Mouse (Mus musculus) limb, embryonic 11.5 days (tissue): Measurements from ENCODE around the gene Plekhm1. TPM values are rescaled to one million over a fixed set of nuclear protein-coding genes. Genes with fewer than 3 reads are reported as not detected.
"Not testable (repeated sequence)": the region's sequence is repeated elsewhere in the genome, so short reads cannot be mapped to it uniquely, and the experiment has no call there.

Experiments used
- ATAC-seq: fragments of 200-750 bp; cut with Nextera tagmentation; 2 replicates; pipeline ENCODE4 v1.8.0; 2017; ENCODE audit warnings: low read depth; ENCODE audit not compliant: insufficient number of reproducible peaks, low FRiP score, low TSS enrichment
- DNase-seq: peaks from one replicate; pipeline ENCODE4 v3.0.0-alpha.2; 2015; ENCODE audit warnings: low spot score
- H3K27ac ChIP-seq: fragments of 300-500 bp; sonication (generic); replicated peaks from 2 replicates; pipeline ENCODE4 v1.5.1; 2014; ENCODE audit warnings: low read depth, mild to moderate bottlenecking, low read length
- H3K27me3 ChIP-seq: fragments of 300-500 bp; sonication (generic); 2 replicates; pipeline ENCODE4 v1.6.1; 2014; ENCODE audit warnings: mild to moderate bottlenecking, low read length, mixed read lengths; ENCODE audit not compliant: control insufficient read depth, insufficient read depth
- H3K36me3 ChIP-seq: fragments of 300-500 bp; sonication (generic); 2 replicates; pipeline ENCODE4 v1.6.1; 2014; ENCODE audit warnings: mild to moderate bottlenecking, low read length, moderate library complexity, mixed read lengths; ENCODE audit not compliant: control insufficient read depth, insufficient read depth
- H3K4me1 ChIP-seq: fragments of 300-500 bp; sonication (generic); 2 replicates; pipeline ENCODE4 v1.6.1; 2014; ENCODE audit warnings: low read length, mixed read lengths; ENCODE audit not compliant: control insufficient read depth, insufficient read depth
- H3K4me2 ChIP-seq: fragments of 300-500 bp; sonication (generic); 2 replicates; pipeline ENCODE4 v1.6.1; 2014; ENCODE audit warnings: low read depth, mild to moderate bottlenecking, moderate library complexity; ENCODE audit not compliant: severe bottlenecking
- H3K4me3 ChIP-seq: fragments of 300-500 bp; sonication (generic); 2 replicates; pipeline ENCODE4 v1.5.1; 2014; ENCODE audit warnings: low read depth, low read length
- H3K9ac ChIP-seq: fragments of 300-500 bp; sonication (generic); 2 replicates; pipeline ENCODE4 v1.6.1; 2014; ENCODE audit warnings: mild to moderate bottlenecking, low read length
- H3K9me3 ChIP-seq: fragments of 300-500 bp; sonication (generic); 2 replicates; pipeline ENCODE4 v1.6.1; 2016; ENCODE audit warnings: low read length; ENCODE audit not compliant: control insufficient read depth
- WGBS: fragments of 180-500 bp; shearing (Covaris S2); extraction: QIAGEN DNeasy Blood & Tissue Kit; methylation state at CpG from one replicate; pipeline ENCODE4 v1.1.7; 2014; 5-methylcytosine and 5-hydroxymethylcytosine counted together
- polyA plus RNA-seq: library from polyadenylated mRNA; unstranded; fragments of >200 nt; fragmentation: Nextera tagmentation; extraction: Ambion mirVana; gene quantifications from 2 replicates; pipeline ENCODE4 v1.2.1, GENCODE M21; 2014

The Plekhm1 gene
- polyA plus RNA-seq, 1 experiment from 2014 or later, result 7.9 TPM

DNA sequence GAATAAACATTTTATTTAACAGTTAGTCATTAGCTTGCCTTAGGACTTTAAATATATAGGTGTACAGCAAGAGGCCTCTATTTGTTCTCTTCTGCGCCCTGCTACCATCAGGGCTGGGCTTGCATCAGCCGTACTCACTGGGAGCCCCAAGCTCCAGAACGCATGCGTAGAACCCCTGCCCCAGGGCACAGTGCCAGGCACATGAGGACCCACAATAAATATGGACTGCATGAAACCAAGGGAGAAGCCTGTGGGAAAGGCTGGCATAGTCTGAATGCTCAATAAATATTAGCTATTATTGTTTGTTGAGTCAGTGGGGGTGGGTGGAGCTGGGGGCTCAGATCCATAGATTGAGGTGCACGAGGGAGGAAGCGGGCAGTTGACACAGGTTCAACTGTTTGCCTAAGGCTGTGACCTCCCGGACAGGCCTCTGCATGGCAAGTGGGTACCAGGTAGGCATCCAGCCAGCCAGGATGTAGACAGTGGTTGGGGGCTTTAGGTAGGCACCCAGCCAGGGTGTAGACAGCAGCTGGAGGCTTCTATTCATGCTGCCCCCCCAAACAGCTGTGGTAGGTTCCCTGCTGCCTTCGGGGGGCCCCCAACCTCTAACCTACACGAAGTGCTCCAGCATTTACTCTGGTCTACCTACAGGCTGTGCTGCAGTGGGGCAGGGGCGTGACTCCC is 80.8 kb downstream of the Plekhm1 start:
- 0 out of 2 replicates have a peak, but pooled peaks have one; percentile 17 for ATAC-seq
- no peaks in the 10 kb centered on the region for H3K36me3 ChIP-seq
- no peaks in the 10 kb centered on the region for H3K9me3 ChIP-seq
- peaks cover 26% of the 10 kb centered on the region for H3K27me3 ChIP-seq
- H3K27ac ChIP-seq, result no peak overlapping the region
- no peak overlapping the region for H3K4me2 ChIP-seq
- DNase-seq, result no peak
- 0 out of 2 replicates have a peak, but pooled peaks cover 5% of the 10 kb centered on the region for H3K4me1 ChIP-seq
- no peak overlapping the region for H3K4me3 ChIP-seq
- WGBS, result 90% methylated on average over 10 of the region's 10 CpGs
- no peak overlapping the region for H3K9ac ChIP-seq

DNA sequence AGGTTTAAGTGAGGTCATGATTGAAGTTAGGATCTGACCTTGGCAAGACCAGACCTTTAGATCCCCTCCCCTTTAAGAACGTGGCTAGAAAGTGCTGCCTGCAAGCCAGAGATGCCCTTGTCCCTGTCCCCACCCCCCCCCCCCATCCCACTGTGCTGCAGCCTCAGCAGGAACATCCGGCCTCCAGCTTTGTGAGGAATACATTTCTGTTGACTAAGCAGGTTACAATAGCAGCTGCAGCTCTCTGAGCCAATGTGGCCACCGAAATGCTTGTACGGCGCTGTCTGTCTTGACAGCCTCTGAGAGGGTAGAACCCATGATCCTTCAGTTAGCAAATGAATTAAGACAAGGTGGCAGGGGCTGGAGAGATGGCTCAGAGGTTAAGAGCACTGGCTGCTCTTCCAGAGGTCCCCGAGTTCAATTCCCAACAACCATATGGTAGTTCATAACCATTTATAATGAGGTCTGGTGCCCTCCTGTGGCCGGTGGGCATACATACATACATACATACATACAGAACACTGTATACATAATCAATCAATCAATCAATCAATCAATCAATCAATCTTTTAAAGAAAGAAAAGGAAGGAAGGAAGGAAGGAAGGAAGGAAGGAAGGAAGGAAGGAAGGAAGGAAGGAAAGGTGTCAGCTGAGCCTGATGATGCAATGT is 81.7 kb downstream of the Plekhm1 start:
- no peaks in the 10 kb centered on the region for H3K9me3 ChIP-seq
- 0 out of 2 replicates have a peak, but pooled peaks cover 5% of the 10 kb centered on the region for H3K4me1 ChIP-seq
- H3K4me3 ChIP-seq, result no peak overlapping the region
- H3K36me3 ChIP-seq, result no peaks in the 10 kb centered on the region
- peaks cover 26% of the 10 kb centered on the region for H3K27me3 ChIP-seq
- ATAC-seq, result no peak
- no peak overlapping the region for H3K4me2 ChIP-seq
- H3K27ac ChIP-seq, result no peak overlapping the region
- H3K9ac ChIP-seq, result no peak overlapping the region
- DNase-seq, result no peak
- 74% methylated on average over 7 of the region's 7 CpGs for WGBS

DNA sequence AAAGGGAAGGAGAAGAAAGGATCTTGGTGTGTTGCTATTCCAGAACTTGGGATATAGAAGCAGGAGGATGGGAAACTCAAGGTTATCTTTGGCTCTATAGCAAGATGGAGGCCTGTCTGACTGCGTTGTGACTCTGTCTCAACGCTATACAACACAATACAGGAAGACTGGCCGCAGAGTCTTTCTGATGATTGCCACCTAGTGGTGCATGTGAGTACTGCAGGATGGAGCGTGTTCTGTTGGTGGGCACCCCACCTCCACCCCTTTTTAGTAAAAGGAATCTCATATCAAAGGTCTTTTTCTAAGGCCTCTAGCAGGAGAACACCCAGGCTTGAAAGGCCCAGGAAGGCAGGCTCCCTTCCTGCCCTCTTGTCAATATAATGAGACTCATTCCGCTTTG is 85.5 kb downstream of the Plekhm1 start:
- H3K36me3 ChIP-seq, result no peaks in the 10 kb centered on the region
- no peak overlapping the region for H3K27ac ChIP-seq
- no peak overlapping the region for H3K4me3 ChIP-seq
- ATAC-seq (no peak), DNase-seq (peak; percentile 91)
- no peaks in the 10 kb centered on the region for H3K9me3 ChIP-seq
- no peaks in the 10 kb centered on the region for H3K27me3 ChIP-seq
- H3K9ac ChIP-seq, result no peak overlapping the region
- WGBS, result 17% methylated on average over 5 of the region's 5 CpGs
- no peak overlapping the region for H3K4me2 ChIP-seq
- peaks cover 3% of the 10 kb centered on the region; the same call in 1 of the 2 replicates for H3K4me1 ChIP-seq

DNA sequence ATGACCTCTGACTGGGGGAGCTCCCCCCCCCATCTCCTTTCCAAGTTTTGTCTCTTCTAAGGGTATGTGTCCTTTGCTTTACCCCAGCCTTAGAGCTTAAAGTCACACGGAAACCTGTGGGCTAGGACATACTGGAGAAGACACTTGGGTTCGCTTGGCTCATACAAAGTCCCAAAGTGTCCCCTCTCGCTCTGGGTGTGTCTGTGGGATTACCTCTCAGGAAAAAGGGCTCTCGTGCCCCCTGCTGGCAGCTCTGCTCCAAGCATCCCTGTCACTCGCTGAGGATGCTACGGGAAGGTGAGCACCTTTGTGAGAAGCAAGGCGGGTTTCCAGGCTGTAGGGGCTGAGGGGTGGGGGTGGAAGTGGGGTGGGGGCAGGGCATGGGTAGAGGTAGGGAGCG is 87.3 kb downstream of the Plekhm1 start:
- ATAC-seq (no peak), DNase-seq (peak; percentile 86)
- Histone ChIP-seq H3K4me1 (peaks cover 3% of the 10 kb centered on the region; the same call in 1 of the 2 replicates), H3K4me3 (no peak overlapping the region), H3K36me3 (no peaks in the 10 kb centered on the region), H3K9ac (no peak overlapping the region), H3K9me3 (no peaks in the 10 kb centered on the region), H3K27me3 (no peaks in the 10 kb centered on the region), H3K4me2 (no peak overlapping the region), H3K27ac (no peak overlapping the region)
- WGBS, result 23% methylated on average over 8 of the region's 8 CpGs

DNA sequence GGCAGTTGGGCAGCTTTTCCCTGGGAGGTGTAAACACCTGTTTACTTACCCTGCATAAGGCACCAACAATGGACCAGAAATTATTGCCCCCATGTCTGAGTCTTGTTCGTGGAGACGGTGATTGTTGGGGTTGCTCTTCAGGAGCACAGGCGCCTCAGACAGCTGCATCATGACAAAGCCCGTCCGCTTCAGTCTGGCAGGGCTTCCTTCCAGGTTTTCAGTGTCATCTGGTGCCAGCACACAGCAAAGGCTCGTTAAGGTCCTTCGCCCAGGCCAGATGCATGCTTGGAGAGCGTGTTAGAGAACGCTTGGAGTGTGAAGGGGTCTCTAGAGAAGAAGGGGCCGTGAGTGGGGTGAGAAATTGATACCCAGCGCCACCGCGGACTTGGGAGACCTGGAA is 87.8 kb downstream of the Plekhm1 start:
- Histone ChIP-seq H3K27ac (no peak overlapping the region), H3K9ac (no peak overlapping the region), H3K4me1 (peaks cover 3% of the 10 kb centered on the region; the same call in 1 of the 2 replicates), H3K9me3 (no peaks in the 10 kb centered on the region), H3K36me3 (no peaks in the 10 kb centered on the region), H3K27me3 (no peaks in the 10 kb centered on the region), H3K4me3 (no peak overlapping the region), H3K4me2 (no peak overlapping the region)
- 55% methylated on average over 13 of the region's 13 CpGs for WGBS
- ATAC-seq, result no peak
- no peak for DNase-seq

DNA sequence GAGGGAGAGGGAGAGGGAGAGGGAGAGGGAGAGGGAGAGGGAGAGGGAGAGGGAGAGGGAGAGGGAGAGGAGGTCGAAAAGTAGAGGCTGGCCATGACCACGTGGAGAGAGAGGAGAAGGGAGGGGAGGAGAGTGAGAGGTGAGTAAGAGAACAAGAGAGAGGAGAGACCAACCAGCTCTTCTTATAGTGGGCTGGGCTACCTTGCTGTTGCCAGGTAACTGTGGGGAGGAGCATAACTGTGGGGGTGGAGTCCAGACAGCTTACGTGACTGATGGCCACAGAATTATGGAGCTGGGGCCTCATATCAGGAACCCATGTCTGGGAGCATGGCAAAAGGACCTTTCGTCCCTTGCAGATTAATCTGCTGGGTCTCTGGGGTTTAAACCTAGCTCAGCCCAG is 89.7 kb downstream of the Plekhm1 start:
- H3K27ac ChIP-seq, H3K27me3 ChIP-seq, H3K36me3 ChIP-seq, ATAC-seq, H3K9ac ChIP-seq, DNase-seq, H3K4me2 ChIP-seq, H3K4me3 ChIP-seq, H3K9me3 ChIP-seq, H3K4me1 ChIP-seq: not testable (repeated sequence)
- 57% methylated on average over 4 of the region's 4 CpGs for WGBS

DNA sequence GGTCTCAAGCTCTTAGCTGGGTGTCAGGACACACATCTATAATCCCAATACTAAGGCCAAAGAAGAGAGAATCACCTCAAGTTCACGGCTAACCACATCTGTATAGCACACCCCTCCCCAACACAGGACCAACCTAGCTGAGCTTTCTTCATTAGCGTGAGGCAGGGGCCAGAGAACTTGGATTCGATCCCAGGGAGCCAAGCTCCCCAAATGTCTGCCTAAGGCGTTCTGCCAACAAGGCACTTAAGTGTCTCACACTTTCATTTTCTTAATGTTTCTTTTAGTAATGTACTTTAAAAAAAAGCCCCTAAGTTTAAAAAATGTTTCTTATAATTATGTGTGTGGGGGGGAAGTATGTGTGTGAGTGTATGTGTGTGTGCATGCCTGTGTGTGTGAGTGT is 91.8 kb downstream of the Plekhm1 start:
- no peak for DNase-seq
- H3K9me3 ChIP-seq, result no peaks in the 10 kb centered on the region
- 73% methylated on average over 4 of the region's 4 CpGs for WGBS

DNA sequence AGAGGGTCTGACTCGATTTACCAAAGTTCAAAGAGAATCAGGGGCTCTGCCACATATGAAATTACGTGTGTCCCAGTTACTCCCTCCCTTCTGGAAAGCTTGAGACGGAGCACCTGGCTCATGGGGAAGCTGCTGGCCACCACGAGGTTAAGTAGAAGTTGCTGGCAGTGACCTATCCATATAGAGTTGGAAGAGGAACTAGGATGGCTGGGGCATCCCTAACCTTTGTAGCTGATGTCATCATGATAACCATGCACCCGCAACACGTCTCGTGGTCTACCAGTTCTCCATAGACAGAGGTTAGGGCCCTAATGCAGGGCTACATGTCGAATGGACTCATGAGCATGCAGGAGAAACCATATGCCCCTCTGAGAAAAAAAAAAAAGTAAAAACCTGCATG is 92.3 kb downstream of the Plekhm1 start:
- H3K4me2 ChIP-seq, result no peak overlapping the region
- H3K36me3 ChIP-seq, result no peaks in the 10 kb centered on the region; the same call in 1 of the 2 replicates
- no peaks in the 10 kb centered on the region for H3K27me3 ChIP-seq
- no peak overlapping the region for H3K9ac ChIP-seq
- H3K9me3 ChIP-seq, result no peaks in the 10 kb centered on the region
- DNase-seq (no peak), ATAC-seq (no peak)
- no peak overlapping the region for H3K27ac ChIP-seq
- H3K4me3 ChIP-seq, result no peak overlapping the region
- 83% methylated on average over 8 of the region's 8 CpGs for WGBS
- H3K4me1 ChIP-seq, result peaks cover 3% of the 10 kb centered on the region; the same call in 1 of the 2 replicates

More for the DNA sequence above, 91.8 kb downstream of the Plekhm1 start:
- ATAC-seq, result no peak
- Histone ChIP-seq H3K4me1 (peaks cover 3% of the 10 kb centered on the region; the same call in 1 of the 2 replicates), H3K27ac (no peak overlapping the region), H3K27me3 (no peaks in the 10 kb centered on the region), H3K9ac (no peak overlapping the region), H3K36me3 (no peaks in the 10 kb centered on the region; the same call in 1 of the 2 replicates), H3K4me2 (no peak overlapping the region), H3K4me3 (no peak overlapping the region)
